Mouse (Mus musculus) heart, postnatal 0 days (tissue): ENCODE results near the gene Dnah11. TPM values are rescaled to one million over a fixed set of nuclear protein-coding genes. Genes with fewer than 3 reads are reported as not detected.

Experiments
- ATAC-seq: fragments of 200-750 bp; cut with Nextera tagmentation; 2 replicates; pipeline ENCODE4 v1.8.0; 2017; ENCODE audit warnings: low read depth, moderate number of reproducible peaks, moderate library complexity; ENCODE audit not compliant: insufficient read depth
- DNase-seq: peaks from one replicate; pipeline ENCODE4 v3.0.0-alpha.2; 2016; ENCODE audit warnings: low spot score
- H3K27ac ChIP-seq: fragments of 300-500 bp; sonication (generic); 2 replicates; pipeline ENCODE4 v1.5.1; 2014; ENCODE audit warnings: low read depth, mild to moderate bottlenecking
- H3K27me3 ChIP-seq: fragments of 300-500 bp; sonication (generic); 2 replicates; pipeline ENCODE4 v1.6.1; 2014; ENCODE audit warnings: low read length, mixed read lengths; ENCODE audit not compliant: control insufficient read depth, insufficient read depth
- H3K36me3 ChIP-seq: fragments of 300-500 bp; sonication (generic); replicated peaks from 2 replicates; pipeline ENCODE4 v1.6.1; 2014; ENCODE audit warnings: low read length, mixed read lengths; ENCODE audit not compliant: control insufficient read depth, insufficient read depth
- H3K4me1 ChIP-seq: fragments of 300-500 bp; sonication (generic); 2 replicates; pipeline ENCODE4 v1.6.1; 2014; ENCODE audit warnings: antibody characterized with exemption; ENCODE audit not compliant: control insufficient read depth, insufficient read depth
- H3K4me2 ChIP-seq: fragments of 300-500 bp; sonication (generic); 2 replicates; pipeline ENCODE4 v1.6.1; 2014; ENCODE audit warnings: low read depth, mild to moderate bottlenecking, low read length, moderate library complexity
- H3K4me3 ChIP-seq: fragments of 300-500 bp; sonication (generic); 2 replicates; pipeline ENCODE4 v1.5.1; 2014; ENCODE audit warnings: low read depth, low read length
- H3K9ac ChIP-seq: fragments of 300-500 bp; sonication (generic); replicated peaks from 2 replicates; pipeline ENCODE4 v1.6.1; 2014; ENCODE audit warnings: low read depth, low read length, mixed read lengths
- H3K9me3 ChIP-seq: fragments of 300-500 bp; sonication (generic); replicated peaks from 2 replicates; pipeline ENCODE4 v1.6.1; 2016; ENCODE audit warnings: low read length; ENCODE audit not compliant: control insufficient read depth
- CTCF ChIP-seq: IDR thresholded peaks from 2 replicates; pipeline ENCODE4 v1.5.1; 2016; ENCODE audit warnings: antibody characterized with exemption, control low read depth, low read depth
- EP300 ChIP-seq: IDR thresholded peaks from 2 replicates; pipeline ENCODE4 v1.6.1; 2016; ENCODE audit warnings: antibody characterized with exemption, low read depth
- WGBS: fragments of 180-500 bp; shearing (Covaris S2); extraction: QIAGEN DNeasy Blood & Tissue Kit; methylation state at CpG from one replicate; pipeline ENCODE4 v1.1.7; 2014; 5-methylcytosine and 5-hydroxymethylcytosine counted together
- polyA plus RNA-seq: library from polyadenylated mRNA; unstranded; fragments of >200 nt; fragmentation: Nextera tagmentation; extraction: Ambion mirVana; gene quantifications from 2 replicates; pipeline ENCODE4 v1.2.1, GENCODE M21; 2015
- total RNA-seq: library from RNA; depleted of rRNA; stranded (reverse); fragments of >200 nt; gene quantifications from 2 replicates; pipeline ENCODE4 v1.2.3, GENCODE M21; 2014; ENCODE audit warnings: low replicate concordance

The Dnah11 gene
- total and polyA plus RNA-seq, 2 experiments from 2014 or later = not detected

GRCm38 (mm10) chr12:117962698-117963097, 236.1 kb downstream of the Dnah11 start:
- TF ChIP-seq EP300 = no peak
- no peak for TF ChIP-seq CTCF
- ATAC-seq (no peak), DNase-seq (no peak)
- no peaks in the 10 kb centered on the region for H3K9me3 ChIP-seq
- H3K27ac ChIP-seq = no peak overlapping the region
- no peak overlapping the region for H3K4me3 ChIP-seq
- no peak overlapping the region for H3K4me2 ChIP-seq
- 73% methylated on average over 2 of the region's 2 CpGs for WGBS
- H3K27me3 ChIP-seq = no peaks in the 10 kb centered on the region
- no peak overlapping the region for H3K9ac ChIP-seq
- no peaks in the 10 kb centered on the region for H3K4me1 ChIP-seq
- H3K36me3 ChIP-seq = no peaks in the 10 kb centered on the region

GRCm38 (mm10) chr12:117959213-117959612, 239.6 kb downstream of the Dnah11 start:
- Histone ChIP-seq H3K27ac (no peak overlapping the region), H3K4me2 (no peak overlapping the region), H3K27me3 (no peaks in the 10 kb centered on the region), H3K4me3 (no peak overlapping the region), H3K9ac (no peak overlapping the region), H3K9me3 (no peaks in the 10 kb centered on the region), H3K36me3 (no peaks in the 10 kb centered on the region), H3K4me1 (no peaks in the 10 kb centered on the region)
- TF ChIP-seq CTCF (no peak), EP300 (no peak)
- ATAC-seq = no peak
- DNase-seq = no peak

DNA sequence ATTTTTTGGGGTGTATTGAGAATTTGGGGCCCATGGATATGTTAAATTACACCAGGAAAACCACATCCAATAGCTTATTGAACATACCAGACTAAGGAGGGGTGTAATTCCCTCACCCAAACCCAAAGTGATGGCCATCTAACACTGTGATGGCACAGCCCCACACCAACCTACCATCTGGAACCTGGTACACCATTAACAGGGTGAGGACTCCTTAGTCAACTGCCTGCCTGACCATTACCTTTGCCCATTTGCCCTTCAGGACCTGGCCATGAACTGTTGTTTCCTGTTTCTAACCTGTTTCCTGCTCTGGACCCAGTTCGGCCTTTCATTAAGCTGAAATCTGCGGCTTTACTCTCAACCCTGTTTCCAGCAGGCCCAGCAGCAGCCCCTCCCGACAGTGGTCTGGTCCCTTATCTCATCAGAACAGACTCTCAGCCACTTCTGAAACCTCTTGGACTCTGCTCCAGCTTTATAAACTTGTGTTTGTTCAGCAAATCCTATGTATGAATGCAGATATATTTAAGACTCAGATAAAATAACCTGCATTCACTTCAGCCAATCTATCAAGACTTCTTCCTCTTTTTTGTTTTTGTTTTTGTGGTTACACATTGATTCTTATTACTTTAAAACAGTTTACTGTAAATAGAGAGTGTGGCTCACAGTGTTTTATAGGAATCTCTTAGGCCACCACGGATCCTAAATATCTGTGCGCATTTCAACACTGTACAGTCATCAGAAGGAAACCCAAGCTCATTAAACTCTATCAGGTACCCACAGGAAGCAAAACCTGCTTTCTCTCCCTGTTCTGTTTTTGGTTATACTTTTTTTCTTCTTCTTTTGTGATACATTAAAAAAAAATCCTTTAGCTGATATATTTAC, 251.8 kb downstream of the Dnah11 start:
- TF ChIP-seq CTCF (no peak), EP300 (no peak)
- 26% methylated on average over 5 of the region's 5 CpGs for WGBS

DNA sequence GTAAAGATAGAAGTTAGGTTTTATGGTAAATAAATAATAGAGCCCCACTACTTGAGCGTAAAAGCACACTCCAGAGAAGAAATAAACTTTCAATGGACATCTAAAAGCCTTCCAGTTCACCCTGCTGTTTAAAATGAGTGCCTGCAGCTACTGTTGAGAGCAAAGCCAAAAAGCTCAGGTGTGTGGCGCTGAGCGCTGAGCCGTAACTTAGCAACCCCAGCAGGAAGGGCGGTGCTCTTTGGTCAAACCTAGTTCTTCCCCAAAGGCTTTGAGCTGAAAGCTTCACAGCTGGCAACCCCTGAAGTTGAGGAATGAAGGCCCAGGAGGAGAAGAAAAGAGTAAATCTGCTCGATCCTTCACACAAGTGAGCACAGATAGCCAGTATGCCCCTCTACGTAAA, 256.9 kb downstream of the Dnah11 start:
- DNase-seq (no peak), ATAC-seq (no peak)
- Histone ChIP-seq H3K4me3 (no peak overlapping the region), H3K9me3 (no peaks in the 10 kb centered on the region), H3K9ac (no peak overlapping the region), H3K4me1 (no peaks in the 10 kb centered on the region), H3K27ac (no peak overlapping the region), H3K4me2 (no peak overlapping the region), H3K27me3 (no peaks in the 10 kb centered on the region), H3K36me3 (no peaks in the 10 kb centered on the region)
- WGBS = 60% methylated on average over 7 of the region's 7 CpGs
- TF ChIP-seq EP300 (no peak), CTCF (no peak)

More for the DNA sequence above, 251.8 kb downstream of the Dnah11 start:
- Histone ChIP-seq H3K4me2 (no peak overlapping the region), H3K9me3 (no peaks in the 10 kb centered on the region), H3K27ac (no peak overlapping the region), H3K9ac (no peak overlapping the region), H3K36me3 (no peaks in the 10 kb centered on the region), H3K4me3 (no peak overlapping the region), H3K27me3 (no peaks in the 10 kb centered on the region), H3K4me1 (no peaks in the 10 kb centered on the region)
- DNase-seq = peak; percentile 11
- no peak for ATAC-seq

- WGBS = 58% methylated on average over 2 of the region's 2 CpGs
- Histone ChIP-seq H3K4me1 (no peaks in the 10 kb centered on the region), H3K4me3 (no peak overlapping the region), H3K36me3 (no peaks in the 10 kb centered on the region), H3K9ac (no peak overlapping the region), H3K4me2 (no peak overlapping the region), H3K27me3 (no peaks in the 10 kb centered on the region), H3K27ac (no peak overlapping the region), H3K9me3 (no peaks in the 10 kb centered on the region)
- TF ChIP-seq CTCF = no peak
- no peak for TF ChIP-seq EP300
- ATAC-seq = no peak
- DNase-seq = no peak
Observed at GRCm38 (mm10) chr12:117938214-117938613, 260.6 kb downstream of the Dnah11 start.

DNA sequence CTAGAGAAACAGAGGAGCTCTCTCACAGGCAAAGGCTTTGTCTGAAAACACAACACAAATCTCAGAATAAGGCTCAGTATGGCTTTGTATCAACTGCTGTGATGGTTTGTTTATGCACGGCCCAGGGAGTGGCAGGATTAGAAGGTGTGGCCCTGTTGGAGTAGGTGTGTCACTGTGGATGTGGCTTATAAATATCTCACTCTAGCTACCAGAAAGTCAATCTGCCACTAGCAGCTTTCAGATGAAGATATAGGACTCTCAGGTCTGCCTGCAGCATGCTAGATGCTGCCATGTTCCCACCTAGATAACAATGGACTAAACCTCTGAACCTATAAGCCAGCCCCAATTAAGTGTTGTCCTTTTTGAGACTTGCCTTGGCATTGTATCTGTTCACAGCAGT, 266.8 kb downstream of the Dnah11 start:
- no peak overlapping the region for H3K4me2 ChIP-seq
- H3K4me1 ChIP-seq = no peaks in the 10 kb centered on the region
- H3K9ac ChIP-seq = no peak overlapping the region
- no peak for ATAC-seq
- no peak for DNase-seq
- no peaks in the 10 kb centered on the region for H3K9me3 ChIP-seq
- H3K4me3 ChIP-seq = no peak overlapping the region
- no peaks in the 10 kb centered on the region for H3K27me3 ChIP-seq
- WGBS = 84% methylated on average over 1 of the region's 1 CpGs
- no peak for TF ChIP-seq EP300
- no peak for TF ChIP-seq CTCF
- no peaks in the 10 kb centered on the region for H3K36me3 ChIP-seq
- no peak overlapping the region for H3K27ac ChIP-seq
